Mouse (Mus musculus): ENCODE measurements around the gene Dis3l.

Gene Dis3l

DNA sequence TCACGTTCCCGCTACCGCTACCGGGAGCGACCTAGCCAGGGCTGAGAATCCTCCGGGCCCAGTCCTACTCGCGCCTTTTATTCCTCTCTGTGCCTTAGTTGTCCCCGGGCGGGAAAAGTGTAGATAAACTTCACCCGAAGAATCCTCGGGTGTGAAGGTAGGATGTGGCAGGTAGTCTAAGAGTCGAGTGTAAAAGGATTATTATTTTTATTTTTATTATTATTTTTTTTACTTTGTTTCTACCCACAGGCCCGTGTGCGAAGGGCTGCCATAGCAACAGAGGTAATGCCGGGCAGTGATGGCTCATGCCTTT lies at the start of gene Dis3l:
Gene Dis3l (minus strand): TSS at position 35 of the 313 bp plus-strand sequence.
- DNase-seq (ENCODE audit: low spot score in 2 of 2), result peak in 1 of 2 experiments; percentile 30

DNA sequence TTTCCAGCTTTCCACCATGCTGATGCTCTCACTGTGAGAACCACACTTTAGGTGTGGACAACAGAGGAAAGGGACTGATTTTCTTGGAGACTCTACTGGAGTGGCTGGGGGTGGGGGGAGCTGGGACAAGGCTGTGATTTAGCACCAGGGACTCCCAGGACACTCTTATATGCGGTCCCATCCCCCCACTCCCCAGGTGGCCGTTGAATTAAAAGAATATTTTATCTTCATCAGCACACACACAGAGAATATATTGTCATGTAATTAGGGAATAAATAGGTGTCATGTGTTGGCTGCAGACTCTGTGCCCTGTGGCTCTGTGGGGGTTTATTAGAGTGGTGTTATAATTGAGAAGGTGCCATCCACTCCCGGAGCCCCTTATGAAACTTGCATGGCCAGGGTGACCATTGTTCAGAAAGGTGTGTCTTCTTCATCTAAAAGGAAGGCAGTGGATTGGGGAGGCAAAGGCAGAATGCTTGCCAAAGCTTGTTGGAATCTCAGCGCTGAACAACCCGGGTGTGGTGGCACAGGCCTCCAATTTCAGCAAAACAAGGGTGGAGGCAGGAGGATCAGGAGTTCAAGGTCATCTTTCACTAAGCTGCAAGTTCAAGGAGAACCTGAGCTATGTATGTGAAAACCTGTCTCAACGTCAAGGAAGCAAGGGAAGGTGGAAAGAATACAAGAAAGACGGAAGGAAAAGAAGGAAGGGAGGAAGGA lies 48.6 kb upstream of the Dis3l start:
- no peak for DNase-seq (ENCODE audit: low spot score in 2 of 2)

DNA sequence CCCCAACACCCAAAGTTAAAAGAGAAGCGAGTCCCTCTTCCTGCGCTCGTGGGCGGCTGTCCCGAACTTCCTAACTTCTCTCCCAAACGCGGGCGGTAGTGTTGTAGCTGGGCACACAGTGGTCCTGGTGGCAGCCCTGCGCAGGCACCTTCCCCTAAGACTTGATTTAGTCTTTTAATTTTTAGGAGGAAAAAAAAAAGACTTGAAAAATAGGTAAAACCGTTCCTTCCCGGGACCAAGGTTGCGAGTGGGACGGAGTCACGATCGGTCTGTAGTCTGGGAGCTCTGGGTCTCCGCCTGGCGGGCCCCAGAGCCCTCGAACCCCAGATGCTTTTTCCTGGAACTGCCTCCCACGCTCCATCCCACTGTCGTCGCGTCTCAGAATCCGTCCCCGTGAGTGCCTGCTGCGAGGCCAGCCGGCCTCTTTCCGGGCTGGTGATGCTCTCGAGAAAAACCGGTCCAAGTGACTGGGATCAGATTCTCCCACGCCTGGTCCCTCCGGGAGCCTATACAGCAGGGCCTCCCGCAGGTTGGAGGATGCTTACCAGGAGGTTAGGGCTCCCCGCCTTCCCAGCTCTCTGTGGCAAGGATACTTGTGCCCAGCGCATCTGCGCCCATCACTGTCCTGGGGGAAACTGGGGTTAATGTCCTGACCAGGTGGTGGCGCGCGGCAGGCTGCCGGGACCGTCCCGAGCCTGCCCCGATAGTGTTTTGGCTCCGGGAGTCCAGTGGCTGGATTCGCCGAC lies 45.6 kb upstream of the Dis3l start:
- DNase-seq (ENCODE audit: low spot score in 2 of 2), result no peak

DNA sequence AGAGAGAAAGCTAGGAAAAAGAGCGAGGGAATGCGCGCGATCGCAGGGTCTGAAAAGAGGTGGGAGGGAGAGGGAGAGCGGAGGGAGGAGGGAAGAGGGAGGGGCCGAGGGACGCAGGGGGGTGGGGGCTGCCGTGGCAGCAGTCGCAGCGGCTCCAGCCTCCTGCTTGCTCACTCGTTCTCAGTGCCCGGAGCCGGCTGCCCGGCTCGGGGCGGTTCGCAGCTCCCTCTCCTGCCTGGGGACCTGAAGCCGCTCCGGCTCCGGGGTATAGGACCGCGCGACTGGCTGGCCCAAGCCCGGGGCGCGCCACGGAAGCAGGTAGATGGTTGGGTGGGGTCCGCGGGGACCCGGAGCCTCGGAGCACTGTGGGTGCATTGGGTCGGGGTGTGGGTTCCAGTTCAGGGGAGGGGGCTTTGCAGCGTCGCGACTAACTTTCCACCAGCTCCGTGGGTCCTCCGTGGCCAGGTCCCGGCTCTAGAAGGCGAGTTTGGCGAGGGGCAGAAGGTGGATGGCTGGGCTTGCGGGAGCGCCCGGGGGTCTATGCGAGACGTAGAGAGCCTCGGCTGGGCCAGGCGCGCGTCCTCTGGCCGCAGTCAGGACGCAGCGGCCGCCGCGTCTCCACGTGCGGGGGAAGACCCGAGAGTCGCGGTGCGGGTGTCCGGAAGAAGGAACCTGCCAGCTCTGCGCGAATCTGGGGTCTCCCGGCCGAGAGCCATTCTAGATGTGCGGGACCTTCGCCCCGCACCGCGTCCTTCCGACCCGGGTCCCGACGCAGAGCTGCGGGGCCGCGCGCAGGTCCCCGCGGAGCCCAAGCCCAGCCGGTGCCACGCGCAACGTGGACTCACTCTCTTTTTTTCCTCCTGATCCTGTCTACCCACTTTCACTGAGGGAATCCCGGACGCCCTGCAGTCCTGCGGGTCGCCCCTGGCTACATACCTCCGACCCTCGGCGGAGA lies 44.7 kb upstream of the Dis3l start, which contains the start of gene Megf11:
Gene Megf11 (plus strand): TSS at position 116 of the 955 bp plus-strand sequence.
- peak in 1 of 2 experiments; percentile 38 for DNase-seq (ENCODE audit: low spot score in 2 of 2)

DNA sequence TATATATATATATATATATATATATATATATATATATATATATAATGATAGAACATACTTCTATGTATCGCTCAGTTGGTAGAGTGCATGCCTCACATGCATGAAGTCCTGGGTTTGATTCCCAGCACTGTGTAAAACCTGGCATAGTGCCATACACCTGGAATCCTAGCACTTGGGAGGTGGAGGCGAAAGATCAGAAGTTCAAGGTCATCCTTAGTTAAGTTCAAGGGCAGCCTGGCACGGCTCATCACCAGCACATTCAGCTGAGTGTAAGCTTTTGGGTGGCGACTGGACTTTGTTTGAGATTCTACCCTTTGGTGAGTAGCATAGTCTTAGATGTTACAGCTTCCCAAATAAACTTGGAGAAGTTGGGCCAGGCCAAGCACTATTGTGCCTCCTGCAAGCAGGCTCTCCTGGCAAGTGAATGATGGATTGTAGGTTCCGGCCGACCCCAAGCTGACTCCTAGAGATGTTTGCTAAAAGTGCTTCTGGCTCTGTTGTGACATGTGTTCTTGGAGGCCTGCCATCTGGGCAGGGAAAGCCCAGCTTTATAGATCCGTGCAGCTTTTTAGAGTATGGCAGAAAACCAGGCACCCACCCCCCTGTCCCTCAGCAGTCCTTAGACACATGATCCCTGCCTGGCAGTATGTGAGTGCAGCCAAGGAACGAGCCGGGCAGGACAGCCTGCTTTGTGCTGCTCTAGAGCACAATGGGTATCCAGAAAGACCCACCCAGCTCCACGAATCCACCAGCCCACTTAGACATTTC lies 42.1 kb upstream of the Dis3l start:
- DNase-seq (ENCODE audit: low spot score in 2 of 2), result no peak

DNA sequence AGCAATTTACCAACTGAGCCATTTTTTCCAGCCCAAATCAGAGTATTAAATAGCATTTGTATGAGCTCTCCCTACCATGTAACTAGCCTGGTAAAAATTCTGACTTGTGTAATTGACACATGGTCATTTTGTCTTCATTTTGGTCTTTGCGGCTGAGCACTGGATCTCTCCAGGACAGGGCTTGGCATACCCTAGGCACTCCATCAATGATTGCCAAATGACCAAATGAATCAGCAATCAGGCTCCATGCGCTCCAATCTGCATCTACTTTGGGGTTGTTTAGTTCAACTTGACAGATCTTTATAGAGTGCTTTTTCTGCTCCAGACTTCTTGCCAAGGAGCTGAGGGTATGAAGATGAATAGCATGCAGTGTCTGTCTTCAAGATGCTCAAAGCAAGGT lies 35.3 kb upstream of the Dis3l start:
- DNase-seq (ENCODE audit: low spot score in 2 of 2), result no peak

DNA sequence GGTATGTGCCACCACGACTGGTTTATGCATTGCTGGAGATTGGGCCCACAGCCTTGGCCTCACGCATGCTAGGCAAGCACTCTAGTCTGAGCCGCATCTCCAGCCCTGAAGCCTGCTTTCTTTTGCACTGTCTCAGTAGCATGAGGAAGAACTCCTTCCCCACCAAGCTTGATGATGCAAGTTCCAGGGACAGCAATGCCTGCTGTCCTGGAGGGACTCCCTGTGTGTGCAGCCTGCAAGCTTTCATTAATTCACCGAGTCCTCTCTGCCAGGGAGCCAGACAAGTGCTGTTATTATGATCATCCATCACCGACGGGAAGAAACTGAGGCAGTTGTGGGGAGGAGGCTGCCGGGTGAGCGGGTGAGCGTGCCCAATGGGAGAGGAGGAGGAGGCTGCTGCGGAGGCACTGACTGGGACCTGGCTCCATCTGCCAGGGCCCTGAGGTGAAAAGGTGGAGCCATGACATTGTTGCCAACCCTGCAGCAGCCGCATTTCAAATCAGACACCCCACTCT lies 30.3 kb upstream of the Dis3l start:
- DNase-seq (ENCODE audit: low spot score in 2 of 2), result no peak

DNA sequence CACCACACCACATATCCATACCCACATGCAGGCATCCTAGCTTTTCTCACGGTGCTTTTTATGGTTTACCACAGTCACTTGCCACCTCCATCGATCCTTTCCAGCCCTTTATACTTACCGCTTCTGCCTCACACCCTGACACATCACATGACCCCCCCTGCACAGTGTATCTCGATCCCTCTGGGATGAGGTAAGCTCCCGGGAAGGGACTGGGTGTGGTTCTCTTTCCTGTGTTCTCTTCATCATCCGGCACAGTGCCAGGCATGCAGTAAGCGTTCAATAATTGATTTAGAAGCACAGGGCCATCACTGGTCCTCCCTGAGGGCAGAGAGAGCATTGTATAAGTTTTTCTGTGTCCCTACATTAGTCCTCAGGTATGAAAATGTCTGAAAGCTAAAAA lies 28.8 kb upstream of the Dis3l start:
- no peak for DNase-seq (ENCODE audit: low spot score in 2 of 2)

DNA sequence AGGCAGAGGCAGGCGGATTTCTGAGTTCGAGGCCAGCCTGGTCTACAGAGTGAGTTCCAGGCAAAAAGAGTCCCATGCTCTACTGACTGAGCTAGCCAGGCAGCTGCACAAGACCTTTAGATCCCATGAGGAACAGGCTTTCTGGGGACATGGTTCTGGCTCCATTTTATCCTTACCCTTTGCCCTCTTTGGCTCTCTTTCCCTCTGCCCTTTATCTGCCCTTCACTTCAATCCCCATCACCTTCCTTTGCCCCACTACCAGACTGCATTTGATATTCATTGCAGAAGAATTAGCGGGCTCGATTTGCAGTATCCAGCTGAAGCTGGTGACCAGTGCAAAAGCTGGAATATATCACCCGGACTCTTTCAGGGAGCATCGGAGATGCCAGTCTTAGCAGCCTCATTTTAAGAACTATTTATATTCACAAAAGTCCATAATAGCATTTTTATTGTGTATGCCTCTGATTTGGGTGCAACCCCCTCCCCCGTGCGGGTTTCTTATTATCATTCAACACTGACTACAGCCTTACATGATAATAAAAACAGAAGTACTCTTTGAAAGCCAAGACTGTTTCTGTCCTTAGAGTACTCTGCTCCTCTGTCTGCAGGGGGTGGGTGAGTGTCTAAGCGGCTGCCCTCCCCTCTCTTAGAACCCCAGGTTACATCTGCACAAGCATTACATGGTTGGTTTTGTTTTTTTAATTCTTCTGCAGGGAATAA lies 20.3 kb upstream of the Dis3l start:
- DNase-seq (ENCODE audit: low spot score in 2 of 2), result no peak

DNA sequence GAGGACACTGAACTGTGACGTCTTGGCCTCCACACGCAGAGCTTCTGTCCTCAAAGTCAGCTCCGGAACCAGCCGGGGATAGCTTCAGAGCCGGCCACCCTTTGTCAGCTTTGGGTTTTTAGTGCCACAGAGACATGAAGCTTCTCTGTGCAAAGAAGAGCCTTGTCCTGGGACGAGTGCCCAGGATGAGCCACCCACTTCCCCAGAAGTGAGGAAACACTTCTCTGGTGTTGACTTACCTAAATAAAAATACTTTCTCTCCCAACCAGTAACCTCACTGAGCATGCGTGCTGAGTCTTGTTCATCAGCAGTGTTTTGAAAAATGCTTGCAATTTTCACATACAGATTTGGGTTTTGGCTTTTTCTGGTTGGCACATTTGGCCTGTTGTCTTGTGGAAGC lies 14.5 kb upstream of the Dis3l start:
- no peak for DNase-seq (ENCODE audit: low spot score in 2 of 2)

DNA sequence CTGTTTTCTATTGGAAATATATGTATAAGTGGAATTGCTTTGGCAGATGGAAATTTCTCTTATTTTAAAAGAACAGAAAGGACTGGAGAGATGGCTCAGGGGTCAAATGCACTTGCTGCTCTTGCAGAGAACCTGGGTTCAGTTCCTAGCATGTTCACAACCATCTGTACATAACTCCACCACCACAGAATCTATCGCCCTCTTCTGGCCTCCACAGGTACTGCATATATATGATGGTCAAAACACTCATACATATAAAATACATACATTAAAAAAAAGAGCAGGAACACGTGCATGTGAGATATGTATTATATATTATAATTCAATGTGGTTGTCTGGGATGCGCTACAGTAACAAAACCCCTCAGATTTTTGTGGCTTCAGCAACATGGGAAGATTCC lies 10.1 kb upstream of the Dis3l start:
- no peak for DNase-seq (ENCODE audit: low spot score in 2 of 2)

DNA sequence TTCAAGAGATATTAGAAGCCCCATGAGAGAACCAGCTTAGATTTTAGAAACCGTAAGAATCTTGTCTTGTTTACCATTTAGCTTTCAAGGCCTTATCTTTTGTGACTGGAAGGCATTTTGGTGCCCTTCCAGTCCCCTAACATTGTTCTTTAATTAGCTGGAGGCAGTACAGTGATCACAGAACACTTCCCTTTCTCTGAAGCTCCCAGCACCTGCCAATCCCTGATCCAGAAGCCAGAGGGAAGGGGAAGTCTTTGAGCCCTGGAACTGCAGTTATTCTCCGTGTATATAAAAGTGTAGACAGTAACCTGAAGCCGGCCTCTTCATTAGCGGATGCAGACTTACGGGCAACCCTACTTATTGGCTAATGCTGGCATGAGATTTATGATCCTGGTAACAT lies 8.4 kb upstream of the Dis3l start:
- no peak for DNase-seq (ENCODE audit: low spot score in 2 of 2)

DNA sequence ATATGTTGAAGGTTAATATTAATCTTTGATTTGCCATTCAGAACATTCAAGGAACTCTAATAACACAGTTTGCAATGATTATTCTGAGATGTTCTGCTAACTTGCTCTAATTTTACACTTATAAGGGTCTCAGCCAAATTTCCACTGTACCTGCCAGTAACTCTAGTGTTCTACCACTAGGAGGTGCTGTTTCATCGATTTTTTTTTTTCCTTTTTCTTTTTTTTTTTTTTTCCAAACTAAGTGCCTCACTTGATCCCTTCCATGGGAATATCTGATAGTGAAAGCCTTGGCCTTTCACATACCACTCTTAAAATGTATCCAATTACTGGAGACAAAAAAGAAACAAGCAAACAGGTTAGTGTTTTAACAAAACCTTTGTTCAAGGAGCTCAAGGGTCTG lies 6.3 kb upstream of the Dis3l start:
- no peak for DNase-seq (ENCODE audit: low spot score in 2 of 2)

DNA sequence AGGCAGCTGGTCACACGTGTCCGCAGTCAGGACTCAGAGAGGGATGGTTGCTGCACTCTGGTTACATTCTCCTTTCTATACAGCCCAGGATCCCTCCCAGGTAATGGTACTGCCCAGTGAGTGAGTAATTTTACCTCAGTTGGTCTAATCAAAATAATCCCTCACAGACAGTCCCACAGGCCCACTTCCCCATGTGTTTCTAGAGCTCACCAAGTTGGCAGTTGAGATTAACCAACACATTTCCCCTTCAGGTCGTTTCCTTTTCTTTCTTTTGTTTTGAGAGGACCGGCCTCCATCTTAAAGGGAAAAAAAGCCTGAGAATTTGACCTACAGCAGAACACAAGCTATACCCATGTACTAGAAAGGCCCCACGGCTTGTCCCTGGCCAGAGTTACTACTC lies 4.8 kb upstream of the Dis3l start:
- DNase-seq (ENCODE audit: low spot score in 2 of 2), result no peak

DNA sequence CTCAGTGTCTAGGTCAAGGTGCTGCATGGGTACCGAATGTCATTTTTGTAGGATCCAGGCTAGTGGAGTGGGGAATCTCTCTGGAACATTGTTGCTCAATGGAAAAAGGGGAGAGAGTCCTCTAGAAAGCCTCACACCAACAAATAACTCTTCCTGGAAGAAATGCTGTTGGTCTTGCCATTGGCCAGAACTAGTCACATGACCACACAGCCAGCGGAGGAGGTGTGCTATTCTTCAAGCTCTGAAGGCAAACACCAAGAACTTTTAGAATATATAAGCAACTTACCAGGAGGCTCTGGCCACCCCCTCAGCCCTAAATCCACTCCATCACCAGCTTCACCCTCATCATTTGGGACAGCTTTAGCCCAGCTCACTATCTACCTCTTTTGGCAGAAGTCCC lies 2.6 kb upstream of the Dis3l start:
- no peak for DNase-seq (ENCODE audit: low spot score in 2 of 2)

DNA sequence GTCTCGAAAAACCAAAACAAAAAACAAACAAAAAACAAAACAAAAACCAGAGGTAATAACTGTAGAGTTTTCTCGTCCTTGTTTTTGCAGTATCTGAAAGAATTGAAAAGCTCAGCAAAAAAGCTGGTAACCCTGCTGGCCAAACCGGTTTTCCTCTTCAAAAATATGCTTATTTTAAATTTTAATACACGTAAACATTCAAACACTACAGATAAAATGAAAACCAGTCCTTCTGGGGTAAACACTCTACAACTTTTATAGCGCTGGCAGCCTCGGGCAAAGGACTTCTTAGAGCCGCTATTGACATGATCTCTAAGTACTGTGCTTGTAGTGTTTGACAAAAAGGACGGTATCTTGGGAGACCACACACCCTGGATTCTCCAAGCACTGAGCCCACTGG lies 583 bp upstream of the Dis3l start:
- no peak for DNase-seq (ENCODE audit: low spot score in 2 of 2)

DNA sequence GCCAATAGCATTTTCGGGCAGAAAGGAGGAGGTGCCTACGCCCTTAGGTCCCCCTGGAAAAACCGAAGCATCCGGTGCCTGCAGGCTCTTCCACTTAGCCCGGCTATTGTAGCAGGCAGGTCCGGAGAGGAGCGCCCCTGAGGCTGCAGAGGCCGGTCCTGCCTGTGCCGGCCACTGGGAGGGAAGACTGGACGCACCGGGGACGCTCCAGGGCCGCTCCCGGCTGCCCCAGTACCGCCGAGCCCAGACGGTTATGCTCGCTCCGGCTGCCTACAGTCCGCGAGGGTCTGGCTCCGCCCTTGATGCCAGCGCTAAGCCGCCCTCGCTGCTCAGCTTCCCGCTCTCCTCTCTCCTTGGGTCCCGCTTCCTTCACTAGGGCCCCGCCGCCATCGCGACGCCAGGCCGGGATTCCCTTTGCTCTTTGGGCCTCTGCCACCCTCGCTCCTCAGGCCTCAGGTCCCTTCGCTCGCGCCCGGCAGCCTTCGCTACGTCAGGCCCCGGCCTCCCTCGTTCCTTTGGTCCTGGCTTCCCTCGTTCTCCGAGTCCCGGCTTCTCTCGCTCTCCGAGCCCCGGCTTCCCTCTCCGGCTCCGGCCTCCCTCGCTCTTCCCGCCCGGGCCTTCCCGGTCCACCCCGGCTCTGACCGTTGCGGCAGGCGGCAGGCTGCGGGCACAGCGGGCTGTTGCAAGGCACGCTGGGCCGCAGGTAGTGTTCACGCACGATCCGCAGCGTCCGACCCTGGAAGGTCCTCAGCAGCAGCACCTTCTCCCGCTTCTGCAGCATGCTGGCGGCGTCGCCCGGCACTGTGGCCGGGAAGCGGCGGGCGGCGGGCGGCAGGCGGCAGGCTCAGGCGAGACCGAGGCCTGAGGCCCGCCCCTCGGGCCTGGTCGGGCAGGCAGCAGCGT lies 486 bp downstream of the Dis3l start:
- peak; percentile 28 to 70 for DNase-seq (ENCODE audit: low spot score in 2 of 2)

DNA sequence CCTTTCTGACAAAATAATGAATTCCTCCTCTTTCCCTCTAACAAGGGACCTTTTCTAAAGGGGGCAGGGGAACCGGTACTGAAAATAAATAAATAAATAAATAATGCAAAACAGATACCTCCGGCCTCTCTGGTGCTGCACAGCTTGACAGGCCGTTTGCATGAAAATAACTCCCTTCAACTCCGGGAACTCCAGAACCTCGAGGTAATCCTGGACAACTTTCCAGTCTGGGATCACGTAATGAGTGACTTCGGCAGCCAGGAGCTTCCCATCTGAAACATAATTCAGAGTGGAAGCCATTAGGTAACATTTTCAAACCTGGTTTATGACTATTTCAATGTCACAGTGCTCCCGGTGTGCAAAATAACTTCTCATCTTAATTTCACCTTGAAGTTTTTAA lies 1.7 kb downstream of the Dis3l start:
- DNase-seq (ENCODE audit: low spot score in 2 of 2), result no peak

DNA sequence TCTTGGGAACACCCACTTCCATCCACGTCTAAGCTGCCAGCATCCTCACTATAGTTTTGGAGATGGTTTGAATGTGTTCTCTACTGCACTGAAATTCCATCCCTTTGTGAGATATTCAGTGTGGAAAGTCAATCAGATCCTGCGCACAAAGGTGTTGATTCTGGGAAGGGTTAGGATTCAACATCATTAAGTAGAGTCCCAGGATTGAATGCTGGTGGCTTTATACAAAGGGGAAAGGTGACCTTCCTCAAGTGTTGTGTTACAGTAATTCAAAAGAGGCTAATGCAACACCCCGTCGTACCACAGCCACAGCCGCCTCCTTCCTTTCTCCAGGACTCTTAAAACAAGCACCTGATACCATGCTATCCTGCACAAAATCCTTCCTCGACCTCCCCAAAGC lies 5.3 kb downstream of the Dis3l start:
- no peak for DNase-seq (ENCODE audit: low spot score in 2 of 2)

DNA sequence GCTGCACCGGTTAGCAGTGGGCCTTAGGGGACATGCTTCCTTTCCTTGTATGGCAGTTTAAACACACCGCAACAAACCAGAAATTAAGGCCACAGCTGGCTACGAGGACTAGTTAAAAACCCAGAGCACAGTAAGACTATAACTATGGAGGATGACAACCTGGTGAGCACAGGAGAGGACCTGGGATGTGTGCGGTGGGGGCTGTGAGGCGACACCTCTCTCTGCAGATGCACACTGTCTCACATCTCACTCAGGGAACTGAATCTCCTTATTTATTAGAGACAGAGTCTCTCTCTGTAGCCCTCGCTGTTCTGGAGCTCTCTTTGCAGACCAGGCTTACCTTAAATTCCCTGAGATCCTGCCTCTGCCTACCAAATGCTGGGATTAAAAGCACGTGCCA lies 17.1 kb downstream of the Dis3l start:
- no peak for DNase-seq (ENCODE audit: low spot score in 2 of 2)
